Mouse (Mus musculus) cerebellum, adult 2 months (tissue): ENCODE results near the gene Syt6.

Source experiments
- CTCF ChIP-seq: fragments of 200-500 bp; IDR thresholded peaks from 2 replicates; pipeline ENCODE4 v1.5.1; 2011; ENCODE audit warnings: low read depth, mild to moderate bottlenecking, control low read depth, low read length, moderate library complexity, borderline replicate concordance; ENCODE audit not compliant: insufficient read depth
- POLR2A ChIP-seq: fragments of 200-500 bp; IDR thresholded peaks from 2 replicates; pipeline ENCODE4 v1.6.1; 2011; ENCODE audit warnings: low read length, control low read depth, borderline replicate concordance; ENCODE audit not compliant: insufficient read depth

GRCm38 (mm10) chr3:103539148-103539547 is 35.9 kb upstream of the Syt6 start:
- no peak for TF ChIP-seq POLR2A
- no peak for TF ChIP-seq CTCF
